Comparison of ENCODE assay signal across 19 mouse cellular contexts in the genomic region with DNA sequence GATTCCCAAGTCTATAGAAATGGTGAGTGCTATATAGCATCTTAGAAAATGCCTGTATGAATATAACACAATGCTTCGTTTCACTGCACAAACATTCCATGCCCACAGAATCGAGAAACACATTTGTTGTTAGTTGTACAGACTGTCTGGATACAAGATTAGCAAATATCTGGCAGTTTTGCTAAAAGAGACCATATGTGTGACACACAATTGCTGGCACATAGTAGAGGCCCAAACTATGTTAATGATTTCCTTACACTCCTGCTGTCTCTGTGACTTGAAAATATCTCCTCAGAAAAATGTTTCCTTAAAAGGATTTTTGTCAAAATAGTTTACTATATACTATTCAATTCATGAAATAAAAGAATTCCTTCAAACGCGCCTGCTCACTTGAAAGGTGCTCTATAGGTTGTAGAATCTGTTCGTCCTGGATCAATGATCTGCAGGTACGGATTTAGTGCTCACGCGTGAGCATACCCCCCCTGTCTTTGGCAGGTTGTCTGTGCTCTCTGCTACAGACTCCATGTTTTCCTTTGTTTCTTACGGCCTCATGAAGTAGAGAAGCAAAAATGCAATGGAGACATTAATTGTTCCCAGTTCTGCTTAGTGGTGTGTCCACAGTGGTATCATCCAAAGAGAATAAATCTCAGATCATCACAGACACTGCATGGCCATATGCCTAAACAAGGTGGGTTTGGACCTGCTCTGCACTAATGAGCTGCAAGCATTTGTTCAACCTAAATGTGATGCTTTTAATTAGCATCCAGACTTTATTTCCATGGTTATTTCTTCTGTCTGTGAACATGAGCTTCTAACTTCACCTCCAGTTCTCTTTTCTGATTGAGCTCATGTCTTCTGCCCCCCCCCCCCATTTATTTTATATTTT.
A peak's percentile ranks its signal among the peaks of the same experiment; 100 is the strongest.
DNase-seq lines count a peak whose midpoint lies in the region; ATAC-seq and TF ChIP-seq lines count a peak whose summit lies in the region.
"Had no signal": no experiment of that assay in that cellular context is flagged by ENCODE, and none has a peak within 500 bp of the region (broad histone marks: within the 10 kb centered on the region; RNA-seq: fewer than 3 reads in every experiment).

No protein-coding gene starts in this region.

- TF ChIP-seq POLR2A in thymus, adult 2 months (IDR thresholded peaks at IDR 0.05; ENCODE audit: control insufficient read depth, extremely low read depth, insufficient read depth, low read length, poor library complexity): no peak

- peak; percentile 91 for ATAC-seq in forebrain, embryonic 15.5 days (replicated peaks)
- no peak for ATAC-seq in stomach, postnatal 0 days (ENCODE audit: low FRiP score, low TSS enrichment)
- ATAC-seq: intestine, embryonic 16.5 days; midbrain, embryonic 15.5 days had no signal

- H3K4me1 ChIP-seq in forebrain, embryonic 15.5 days: peaks cover 4% of the 10 kb centered on the region
- H3K4me1 ChIP-seq in forebrain, embryonic 10.5 days: no peaks in the 10 kb centered on the region; the same call in 1 of the 2 replicates
- no peaks in the 10 kb centered on the region for H3K4me1 ChIP-seq in thymus, adult 2 months (replicated peaks; ENCODE audit: control insufficient read depth, insufficient read depth, low read length)
- H3K4me1 ChIP-seq in stomach, postnatal 0 days (replicated peaks; ENCODE audit: control insufficient read depth, insufficient read depth): no peaks in the 10 kb centered on the region
- H3K4me1 ChIP-seq: heart, embryonic 15.5 days; hindbrain, embryonic 15.5 days; limb, embryonic 15.5 days; megakaryocyte, embryonic 14.5 days; midbrain, embryonic 15.5 days had no signal

- DNase-seq in forebrain, embryonic 10.5 days (ENCODE audit: extremely low spot score, low spot score): no peak
- DNase-seq in 3T3-L1 (ENCODE audit: low read depth, low spot score): peak; percentile 22
- peak; percentile 73 for DNase-seq in brain, embryonic 18.5 days (ENCODE audit: low read depth, low spot score)
- DNase-seq in layer of hippocampus, adult 8-10 months (ENCODE audit: low spot score in 2 of 2): peak; percentile 6 to 19
- no peak for DNase-seq in thymus, adult 2 months
- DNase-seq in stomach, postnatal 0 days (ENCODE audit: low spot score): no peak
- DNase-seq: cerebellum, adult 9-11 months; gastrocnemius, postnatal 25 days; heart, postnatal 4 days; lung, postnatal 14 days; thymus, adult 18-20 months had no signal

- H3K9ac ChIP-seq in forebrain, embryonic 15.5 days (replicated peaks): no peak overlapping the region
- H3K9ac ChIP-seq in stomach, postnatal 0 days (ENCODE audit: low read length): no peak overlapping the region
- H3K9ac ChIP-seq: heart, embryonic 15.5 days; hindbrain, embryonic 15.5 days; limb, embryonic 15.5 days; midbrain, embryonic 15.5 days had no signal

- H3K27ac ChIP-seq in forebrain, embryonic 15.5 days (replicated peaks): peak overlapping the region; percentile 68
- no peak overlapping the region for H3K27ac ChIP-seq in forebrain, embryonic 10.5 days
- no peak overlapping the region for H3K27ac ChIP-seq in thymus, adult 2 months (ENCODE audit: control insufficient read depth, insufficient read depth, low read length)
- H3K27ac ChIP-seq in stomach, postnatal 0 days (replicated peaks): no peak overlapping the region
- H3K27ac ChIP-seq: heart, embryonic 15.5 days; hindbrain, embryonic 15.5 days; limb, embryonic 15.5 days; midbrain, embryonic 15.5 days had no signal

- no peaks in the 10 kb centered on the region for H3K9me3 ChIP-seq in forebrain, embryonic 15.5 days
- no peaks in the 10 kb centered on the region for H3K9me3 ChIP-seq in forebrain, embryonic 10.5 days
- no peaks in the 10 kb centered on the region for H3K9me3 ChIP-seq in stomach, postnatal 0 days (ENCODE audit: control insufficient read depth, low read length)
- H3K9me3 ChIP-seq: heart, embryonic 15.5 days; hindbrain, embryonic 15.5 days; limb, embryonic 15.5 days; megakaryocyte, embryonic 14.5 days; midbrain, embryonic 15.5 days had no signal

- no peaks in the 10 kb centered on the region for H3K36me3 ChIP-seq in forebrain, embryonic 15.5 days
- H3K36me3 ChIP-seq in forebrain, embryonic 10.5 days (replicated peaks): no peaks in the 10 kb centered on the region
- H3K36me3 ChIP-seq in thymus, adult 2 months (ENCODE audit: control insufficient read depth, insufficient read depth, low read length): no peaks in the 10 kb centered on the region
- no peaks in the 10 kb centered on the region for H3K36me3 ChIP-seq in stomach, postnatal 0 days (ENCODE audit: control insufficient read depth, insufficient read depth, low read length)
- H3K36me3 ChIP-seq: heart, embryonic 15.5 days; hindbrain, embryonic 15.5 days; limb, embryonic 15.5 days; midbrain, embryonic 15.5 days had no signal

- no peak overlapping the region for H3K4me3 ChIP-seq in forebrain, embryonic 15.5 days
- H3K4me3 ChIP-seq in forebrain, embryonic 10.5 days: no peak overlapping the region
- H3K4me3 ChIP-seq in thymus, adult 2 months (ENCODE audit: control insufficient read depth, insufficient read depth, low read length): no peak overlapping the region
- H3K4me3 ChIP-seq in stomach, postnatal 0 days (ENCODE audit: low read depth, low read length): no peak overlapping the region
- H3K4me3 ChIP-seq: heart, embryonic 15.5 days; hindbrain, embryonic 15.5 days; limb, embryonic 15.5 days; megakaryocyte, embryonic 14.5 days; midbrain, embryonic 15.5 days; myocyte had no signal

- 64% methylated on average over 9 of the region's 9 CpGs for WGBS in forebrain, embryonic 15.5 days
- 85% methylated on average over 9 of the region's 9 CpGs for WGBS in forebrain, embryonic 10.5 days
- WGBS in thymus, adult 2 months: 91% methylated on average over 9 of the region's 9 CpGs
- WGBS in stomach, postnatal 0 days: 83% methylated on average over 9 of the region's 9 CpGs

- H3K4me2 ChIP-seq in forebrain, embryonic 15.5 days (replicated peaks): no peak overlapping the region
- no peak overlapping the region for H3K4me2 ChIP-seq in stomach, postnatal 0 days (replicated peaks; ENCODE audit: low read depth)
- H3K4me2 ChIP-seq: heart, embryonic 15.5 days; hindbrain, embryonic 15.5 days; limb, embryonic 15.5 days; midbrain, embryonic 15.5 days had no signal

- no peak for TF ChIP-seq EP300 in stomach, postnatal 0 days (optimal IDR thresholded peaks at IDR 0.05)

- no peak for TF ChIP-seq CTCF in thymus, adult 2 months (IDR thresholded peaks at IDR 0.05; ENCODE audit: borderline replicate concordance, control insufficient read depth, extremely low read depth, insufficient read depth, low read length, poor library complexity)
- no peak for TF ChIP-seq CTCF in stomach, postnatal 0 days (IDR thresholded peaks at IDR 0.05; ENCODE audit: low read depth)

- H3K27me3 ChIP-seq in forebrain, embryonic 15.5 days: no peaks in the 10 kb centered on the region
- no peaks in the 10 kb centered on the region for H3K27me3 ChIP-seq in forebrain, embryonic 10.5 days (ENCODE audit: poor library complexity, severe bottlenecking)
- H3K27me3 ChIP-seq in thymus, adult 2 months (ENCODE audit: control insufficient read depth, insufficient read depth, low read length): no peaks in the 10 kb centered on the region
- H3K27me3 ChIP-seq in stomach, postnatal 0 days (ENCODE audit: control insufficient read depth, insufficient read depth, low read length): no peaks in the 10 kb centered on the region
- H3K27me3 ChIP-seq: heart, embryonic 15.5 days; hindbrain, embryonic 15.5 days; limb, embryonic 15.5 days; megakaryocyte, embryonic 14.5 days; midbrain, embryonic 15.5 days had no signal

Comparison
In these comparisons a context has a peak if more than half of its experiments do, and no peak if none do; other contexts are left out.
1. DNase-seq: peak in 3T3-L1 (single experiment), brain, embryonic 18.5 days (single experiment) and layer of hippocampus, adult 8-10 months (2 of 2); none in forebrain, embryonic 10.5 days (single experiment), thymus, adult 2 months (single experiment) and stomach, postnatal 0 days (single experiment).